Mouse (Mus musculus) c-Kit-positive CD71-positive TER-119-positive erythroid progenitor cells, embryonic 14.5 days (primary cell): ENCODE results near the gene Sft2d1.
"Not testable (repeated sequence)": the region's sequence is repeated elsewhere in the genome, so short reads cannot be mapped to it uniquely, and the experiment has no call there.

Experiments
- DNase-seq: peaks from one replicate; pipeline ENCODE4 v3.0.0-alpha.2; 2013; ENCODE audit warnings: low spot score

Gene Sft2d1

GRCm38 (mm10) chr17:8302772-8303438, 8.0 kb upstream of the Sft2d1 start:
- DNase-seq: no peak

DNA sequence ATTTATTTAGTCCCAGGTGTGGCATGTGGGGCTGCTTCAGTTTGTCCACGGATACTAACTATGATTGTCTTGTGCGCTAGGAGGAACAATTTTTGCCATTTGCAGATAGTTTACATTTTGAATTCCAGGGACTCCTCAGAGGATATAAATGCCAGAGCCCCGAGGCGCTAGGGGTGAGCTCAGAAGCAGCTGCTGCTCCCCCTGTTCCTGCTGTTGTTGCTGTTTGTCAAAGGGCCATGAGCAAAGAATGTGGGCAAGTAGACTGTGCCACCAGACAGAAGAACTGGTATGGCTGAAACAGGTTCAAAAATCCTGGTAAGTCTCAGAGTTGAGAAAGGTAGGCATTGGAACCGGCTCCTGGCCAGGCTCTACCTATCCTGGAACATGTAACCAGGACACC, 7.2 kb upstream of the Sft2d1 start:
- DNase-seq: no peak

DNA sequence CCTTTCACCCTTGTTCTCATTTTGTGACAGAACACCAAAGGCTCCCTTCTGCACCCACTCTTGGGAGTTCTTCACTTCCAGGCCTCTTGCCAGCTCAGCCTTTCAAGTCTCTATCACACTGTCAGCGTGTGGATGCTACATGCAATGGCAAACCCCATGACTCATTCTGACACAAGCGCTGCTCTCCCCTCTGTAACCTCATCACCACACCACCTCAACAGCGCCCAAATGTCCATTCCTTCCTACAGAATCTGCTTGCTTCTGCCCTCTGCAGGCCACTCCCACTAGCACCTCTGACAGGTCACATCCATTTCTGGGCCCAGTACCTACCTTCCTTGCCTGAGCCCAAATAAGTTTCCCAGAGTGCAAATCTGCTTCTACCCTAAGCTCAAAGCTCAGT, 5.1 kb upstream of the Sft2d1 start:
- no peak for DNase-seq

DNA sequence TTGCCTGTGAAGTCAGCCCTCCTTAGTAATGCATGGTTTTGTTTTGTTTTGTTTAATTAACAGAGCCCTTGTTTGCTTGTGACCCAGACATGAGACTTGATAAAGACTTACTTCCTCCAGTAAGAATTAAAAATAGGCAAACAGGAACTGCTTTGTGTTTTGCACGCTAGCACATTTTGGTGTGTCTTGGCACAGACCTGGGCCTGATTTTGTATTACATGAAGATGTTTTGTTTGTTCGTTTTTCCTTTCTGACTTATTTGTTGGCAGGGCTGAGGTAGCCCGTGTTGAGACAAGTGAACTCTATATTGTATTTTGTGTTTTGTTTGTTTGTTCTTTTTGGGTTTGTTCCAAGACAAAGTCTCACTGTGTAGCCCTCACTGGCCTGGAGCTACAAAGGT, 849 bp downstream of the Sft2d1 start:
- DNase-seq: no peak

DNA sequence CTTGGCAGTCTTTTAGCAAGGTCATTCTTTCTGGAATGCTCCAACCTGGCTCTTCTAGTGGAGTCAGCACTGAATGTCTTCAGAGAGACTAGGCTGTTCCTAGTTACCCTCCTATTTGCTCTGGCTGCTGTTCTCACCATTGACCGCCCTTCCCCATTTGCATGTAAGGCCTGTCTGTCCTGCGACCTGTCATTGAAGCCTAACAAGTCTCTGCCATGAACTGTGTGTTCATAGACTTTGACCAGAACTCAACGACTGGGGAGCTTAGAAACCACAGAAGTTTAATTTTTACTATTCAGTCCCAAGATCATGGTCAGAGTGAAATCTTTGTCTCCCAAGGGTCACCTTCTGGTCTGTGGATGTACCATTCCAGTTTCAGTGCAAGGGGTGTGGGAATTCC, 3.1 kb downstream of the Sft2d1 start:
- no peak for DNase-seq

- DNase-seq: no peak
Measured at GRCm38 (mm10) chr17:8316251-8316650, 5.3 kb downstream of the Sft2d1 start.

DNA sequence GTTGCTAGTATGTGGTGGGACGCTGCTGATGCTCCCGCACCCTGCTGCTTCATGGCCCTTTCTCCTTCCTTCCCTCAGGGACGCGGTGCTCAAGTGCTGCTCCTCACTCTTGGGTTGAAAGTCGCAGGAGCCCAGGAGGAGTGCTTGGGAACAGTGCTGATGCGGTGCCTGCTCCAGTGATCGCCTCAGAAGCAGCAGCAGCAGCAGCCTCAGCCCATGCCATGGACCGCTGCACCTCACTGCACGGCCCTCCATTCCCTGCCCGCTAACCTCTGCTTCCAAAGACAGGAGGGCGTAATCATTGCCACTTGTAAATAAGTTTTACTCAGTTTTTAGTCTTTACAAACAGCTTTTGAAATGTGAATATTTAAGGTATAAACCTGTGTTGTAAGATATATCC, 16.0 kb downstream of the Sft2d1 start:
- not testable (repeated sequence) for DNase-seq

DNA sequence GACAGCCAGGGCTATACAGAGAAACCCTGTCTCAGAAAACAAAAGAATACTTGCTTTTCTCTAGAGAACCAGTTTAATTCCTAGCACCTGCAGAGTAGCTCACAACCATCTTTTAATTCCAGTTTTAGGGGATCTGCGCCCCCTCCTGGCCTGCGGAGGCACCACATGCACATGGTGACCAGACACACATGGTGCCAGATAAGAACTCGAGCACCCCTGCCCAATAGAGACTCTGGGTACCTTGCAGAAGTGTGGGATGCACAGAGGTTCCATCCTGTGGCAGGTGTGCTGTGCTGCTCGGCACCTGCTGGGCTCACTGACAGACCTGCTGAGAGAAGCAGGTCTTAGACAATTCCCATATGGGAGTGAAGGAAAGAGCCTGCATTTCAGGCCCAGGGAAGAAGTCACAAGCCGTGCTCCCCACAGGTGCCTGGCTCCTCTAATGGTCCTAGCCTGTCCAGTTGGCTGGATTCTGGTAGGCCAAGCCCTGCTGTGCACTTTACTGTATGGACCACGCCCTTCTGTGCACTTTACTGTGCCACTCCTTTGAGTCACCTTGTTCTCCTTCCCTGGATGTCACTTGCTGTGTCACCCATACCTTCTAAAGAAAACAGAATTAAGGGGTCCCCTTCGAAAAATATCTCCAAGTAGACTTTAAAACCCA, 17.7 kb downstream of the Sft2d1 start:
- DNase-seq: no peak

GRCm38 (mm10) chr17:8330602-8331001, 19.7 kb downstream of the Sft2d1 start:
- no peak for DNase-seq

DNA sequence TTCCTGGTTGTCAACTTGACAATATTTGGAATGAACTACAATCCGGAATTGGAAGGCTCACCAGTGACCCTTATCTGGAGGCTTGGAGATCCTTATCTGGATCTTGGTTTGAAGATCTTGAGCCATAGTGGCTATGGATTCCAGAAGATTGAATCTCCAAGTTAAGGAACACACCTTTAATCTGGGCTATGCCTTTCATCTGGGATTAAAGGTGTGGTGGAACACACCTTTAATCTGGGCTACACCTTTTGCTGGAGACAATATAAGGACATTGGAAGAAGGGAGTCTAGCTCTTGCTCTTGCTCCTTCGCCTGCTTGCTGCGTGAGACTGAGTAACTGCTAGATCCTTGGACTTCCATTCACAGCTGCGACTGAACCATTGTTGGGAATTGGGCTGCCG, 26.3 kb downstream of the Sft2d1 start, which contains the start of gene Prr18:
Gene Prr18, plus strand, starts transcription at position 301 of the 400 bp plus-strand sequence.
- not testable (repeated sequence) for DNase-seq

DNA sequence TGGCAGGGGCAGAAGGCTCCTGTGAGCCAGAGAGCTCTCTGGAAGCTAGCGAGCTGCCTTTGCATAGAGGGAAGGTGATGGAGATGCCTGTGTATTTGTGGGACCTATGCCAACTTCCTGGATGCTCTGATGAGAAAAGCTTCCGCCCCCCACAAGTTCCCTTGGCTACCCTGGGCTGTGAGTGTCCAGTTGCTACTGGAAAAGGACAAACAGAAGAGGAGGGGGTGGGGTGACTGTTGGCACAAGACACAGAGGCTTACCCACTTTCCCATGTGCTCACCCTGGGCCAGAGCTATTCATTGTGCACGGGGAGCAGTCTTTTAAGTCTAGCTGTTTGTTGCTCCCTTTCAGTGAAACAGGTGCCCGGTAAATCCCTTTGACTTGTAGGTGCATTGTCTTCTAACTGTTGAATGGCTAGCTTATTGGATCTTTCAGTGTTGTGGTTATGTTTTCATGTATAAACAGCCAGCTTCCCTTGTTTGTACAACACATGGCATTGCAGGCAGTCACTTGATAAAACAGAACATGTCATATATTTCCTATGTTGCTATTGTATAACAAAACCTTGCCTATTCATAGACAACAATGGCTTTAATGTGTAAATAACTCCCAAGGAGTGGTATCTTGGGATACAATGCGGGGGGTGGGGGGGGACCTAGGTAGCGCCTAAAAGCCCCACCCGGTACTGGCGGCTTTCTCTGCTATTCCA, 28.9 kb downstream of the Sft2d1 start:
- no peak for DNase-seq

DNA sequence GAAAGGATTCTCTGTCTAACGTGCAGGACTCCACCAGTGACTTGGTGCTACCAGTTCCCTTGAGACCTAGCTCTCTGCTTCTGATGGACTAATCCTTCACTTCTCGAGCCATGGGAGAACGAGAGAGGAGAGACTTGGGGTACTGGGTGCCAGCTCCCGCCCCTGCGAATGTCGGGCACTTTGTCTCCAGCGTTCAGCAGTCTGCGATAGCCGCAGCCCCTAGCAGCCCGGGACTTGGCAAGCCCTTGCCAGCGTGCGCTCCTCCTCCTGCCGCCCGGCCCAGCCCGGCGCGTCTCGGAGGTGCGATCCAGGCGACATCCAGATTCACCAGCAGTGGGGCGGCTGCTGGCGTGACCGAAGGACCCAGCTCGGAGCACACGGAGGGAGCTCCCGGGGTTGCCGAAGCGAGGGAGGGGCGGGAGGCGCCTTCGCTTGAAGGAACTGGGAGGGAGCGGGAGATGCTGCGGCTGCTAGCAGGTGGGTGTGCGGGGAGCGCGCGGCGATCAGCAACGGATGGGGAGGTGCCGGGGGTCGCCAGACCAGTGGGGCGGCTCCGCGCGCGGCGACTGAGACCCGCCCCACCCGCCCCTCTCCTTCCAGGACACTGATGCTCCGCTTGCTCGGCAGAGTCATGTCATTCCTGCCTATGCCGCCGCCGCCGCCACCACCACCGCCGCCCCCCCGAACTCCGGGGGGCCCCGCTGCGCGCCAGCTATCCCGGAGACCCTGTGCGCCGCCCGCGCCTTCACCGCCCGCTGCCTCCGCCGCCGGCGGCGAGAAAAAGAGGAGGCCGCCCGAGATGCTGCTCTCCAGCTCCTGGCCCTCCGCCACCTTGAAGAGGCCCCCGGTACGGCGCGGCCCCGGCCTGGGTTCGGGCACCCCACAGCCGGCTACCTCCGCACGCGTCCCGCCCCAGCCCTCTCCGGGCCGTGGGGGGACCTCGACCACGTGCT, 29.8 kb downstream of the Sft2d1 start:
- no peak for DNase-seq

GRCm38 (mm10) chr17:8341360-8341963, 30.6 kb downstream of the Sft2d1 start:
- DNase-seq: no peak

GRCm38 (mm10) chr17:8342706-8343105, 31.8 kb downstream of the Sft2d1 start:
- DNase-seq: no peak

- DNase-seq: no peak
Measured at GRCm38 (mm10) chr17:8343416-8343815, 32.5 kb downstream of the Sft2d1 start.

GRCm38 (mm10) chr17:8347765-8348285, 36.9 kb downstream of the Sft2d1 start:
- DNase-seq: no peak

DNA sequence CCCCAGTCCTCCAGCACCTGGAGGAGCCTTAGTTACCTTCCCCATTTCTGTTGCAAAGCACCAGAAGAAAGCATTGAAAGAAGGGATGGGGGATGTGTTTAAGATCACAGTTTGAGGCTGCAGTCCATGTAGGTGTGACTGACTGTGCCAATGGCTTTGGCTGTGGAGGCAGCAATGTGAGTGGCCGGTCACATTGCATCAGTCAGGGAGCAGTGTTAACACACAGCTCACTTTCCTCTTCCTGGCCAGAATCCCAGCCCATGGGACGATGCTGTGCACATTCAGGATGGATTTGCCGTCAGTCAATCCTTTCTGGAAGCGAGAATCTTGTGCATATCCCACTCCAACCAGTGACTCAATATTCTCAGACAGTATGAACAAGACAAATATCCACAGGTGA, 38.0 kb downstream of the Sft2d1 start:
- DNase-seq: no peak

- no peak for DNase-seq
Measured at GRCm38 (mm10) chr17:8351088-8351487, 40.2 kb downstream of the Sft2d1 start.

DNA sequence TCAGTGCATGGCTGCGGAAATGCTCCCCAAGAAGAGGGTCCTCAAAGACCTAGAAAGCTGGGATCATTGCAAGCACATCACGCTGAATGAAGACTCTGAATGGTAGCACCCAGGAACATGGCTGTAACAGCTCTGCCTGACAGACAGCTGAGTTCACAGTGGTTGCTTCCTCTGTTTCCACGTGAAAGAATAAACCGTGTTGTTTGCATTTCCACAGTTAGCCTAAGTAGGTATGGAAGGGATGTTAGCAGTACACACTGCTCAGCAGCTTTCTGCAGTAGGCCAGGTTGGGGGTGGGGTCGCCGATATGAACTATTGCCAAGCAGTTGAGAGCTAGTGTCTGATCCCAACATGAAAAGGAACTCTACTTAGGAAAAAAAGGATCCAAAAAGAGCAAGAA, 44.8 kb downstream of the Sft2d1 start, which contains the start of gene T2:
Gene T2, plus strand, starts transcription at position 301 of the 400 bp plus-strand sequence.
- DNase-seq: no peak

DNA sequence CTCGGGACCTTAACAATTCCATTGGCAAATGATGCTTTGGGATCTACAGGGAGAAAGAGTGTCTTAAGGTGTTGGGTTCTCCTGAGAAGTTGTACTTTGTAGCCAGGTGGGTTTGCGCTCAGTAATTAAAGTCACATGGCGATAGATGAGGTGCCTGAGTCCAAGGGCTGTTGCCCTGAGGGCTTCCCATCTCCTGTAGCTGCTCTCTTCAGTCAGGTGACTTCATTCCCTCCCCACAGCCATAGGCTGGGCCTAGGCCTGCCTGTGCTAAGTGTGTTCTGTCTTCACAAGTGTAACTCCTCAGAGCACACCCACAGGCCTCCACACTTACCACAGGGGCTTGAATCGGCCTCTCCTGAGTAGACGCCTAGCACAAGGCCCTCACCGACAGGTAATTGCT, 46.6 kb downstream of the Sft2d1 start:
- no peak for DNase-seq

GRCm38 (mm10) chr17:8360876-8361275, 50.0 kb downstream of the Sft2d1 start:
- DNase-seq: no peak
